Mouse (Mus musculus) liver, postnatal 0 days (tissue): ENCODE data around the gene Tubgcp5. TPM values are rescaled to one million over a fixed set of nuclear protein-coding genes. Genes with fewer than 3 reads are reported as not detected.

Experiments
- ATAC-seq: fragments of 200-750 bp; cut with Nextera tagmentation; 2 replicates; pipeline ENCODE4 v1.8.0; 2017; ENCODE audit warnings: mild to moderate bottlenecking, moderate library complexity
- DNase-seq: peaks from one replicate; pipeline ENCODE4 v3.0.0-alpha.2; 2016
- H3K27ac ChIP-seq: fragments of 300-500 bp; sonication (generic); 2 replicates; pipeline ENCODE4 v1.5.1; 2014; ENCODE audit warnings: antibody characterized with exemption, moderate library complexity, mild to moderate bottlenecking, low read depth
- H3K27me3 ChIP-seq: fragments of 300-500 bp; sonication (generic); 2 replicates; pipeline ENCODE4 v1.6.1; 2014; ENCODE audit warnings: low read length, control low read depth, mixed read lengths; ENCODE audit not compliant: insufficient read depth
- H3K36me3 ChIP-seq: fragments of 300-500 bp; sonication (generic); replicated peaks from 2 replicates; pipeline ENCODE4 v1.6.1; 2014; ENCODE audit warnings: mild to moderate bottlenecking, control low read depth, low read length, moderate library complexity, mixed read lengths; ENCODE audit not compliant: insufficient read depth
- H3K4me1 ChIP-seq: fragments of 300-500 bp; sonication (generic); 2 replicates; pipeline ENCODE4 v1.6.1; 2014; ENCODE audit warnings: antibody characterized with exemption, mild to moderate bottlenecking, control low read depth; ENCODE audit not compliant: insufficient read depth
- H3K4me2 ChIP-seq: fragments of 300-500 bp; sonication (generic); 2 replicates; pipeline ENCODE4 v1.6.1; 2014; ENCODE audit warnings: low read depth, mild to moderate bottlenecking, low read length, moderate library complexity, mixed read lengths
- H3K4me3 ChIP-seq: fragments of 300-500 bp; sonication (generic); 2 replicates; pipeline ENCODE4 v1.5.1; 2014; ENCODE audit warnings: low read depth, low read length
- H3K9ac ChIP-seq: fragments of 300-500 bp; sonication (generic); replicated peaks from 2 replicates; pipeline ENCODE4 v1.6.1; 2014; ENCODE audit warnings: mild to moderate bottlenecking, moderate library complexity
- H3K9me3 ChIP-seq: fragments of 300-500 bp; sonication (generic); 2 replicates; pipeline ENCODE4 v1.6.1; 2016; ENCODE audit warnings: mild to moderate bottlenecking, control low read depth, low read length, mixed read lengths
- CTCF ChIP-seq: sonication (generic); IDR thresholded peaks from 2 replicates; pipeline ENCODE4 v1.5.1; 2016; ENCODE audit warnings: antibody characterized with exemption, low read depth
- EP300 ChIP-seq: IDR thresholded peaks from 2 replicates; pipeline ENCODE4 v1.6.1; 2016; ENCODE audit warnings: antibody characterized with exemption, low read depth, mild to moderate bottlenecking
- WGBS: fragments of 180-500 bp; shearing (Covaris S2); extraction: QIAGEN DNeasy Blood & Tissue Kit; methylation state at CpG from one replicate; pipeline ENCODE4 v1.1.7; 2014; ENCODE audit not compliant: insufficient replicate concordance; 5-methylcytosine and 5-hydroxymethylcytosine counted together
- polyA plus RNA-seq: library from polyadenylated mRNA; unstranded; fragments of >200 nt; fragmentation: Nextera tagmentation; extraction: Ambion mirVana; gene quantifications from 2 replicates; pipeline ENCODE4 v1.2.1, GENCODE M21; 2015

Gene Tubgcp5
- polyA plus RNA-seq, 1 experiment from 2014 or later, result 5.5 TPM

- ATAC-seq (no peak), DNase-seq (no peak)
- TF ChIP-seq CTCF (no peak), EP300 (no peak)
- Histone ChIP-seq H3K27me3 (no peaks in the 10 kb centered on the region), H3K4me3 (no peak overlapping the region), H3K9me3 (no peaks in the 10 kb centered on the region), H3K36me3 (no peaks in the 10 kb centered on the region), H3K9ac (no peak overlapping the region), H3K4me1 (peaks cover 8% of the 10 kb centered on the region; the same call in 1 of the 2 replicates), H3K4me2 (no peak overlapping the region), H3K27ac (no peak overlapping the region)
- WGBS, result 42% methylated on average over 2 of the region's 2 CpGs
Measured at GRCm38 (mm10) chr7:55857729-55858128, 63.8 kb downstream of the Tubgcp5 start.

GRCm38 (mm10) chr7:55858836-55859517 lies 65.0 kb downstream of the Tubgcp5 start:
- H3K4me2 ChIP-seq, result no peak overlapping the region
- 78% methylated on average over 3 of the region's 3 CpGs for WGBS
- no peak overlapping the region for H3K27ac ChIP-seq
- ATAC-seq (no peak), DNase-seq (no peak)
- no peak overlapping the region for H3K9ac ChIP-seq
- H3K27me3 ChIP-seq, result no peaks in the 10 kb centered on the region
- TF ChIP-seq EP300 (no peak), CTCF (no peak)
- H3K4me3 ChIP-seq, result no peak overlapping the region
- H3K9me3 ChIP-seq, result no peaks in the 10 kb centered on the region
- 0 out of 2 replicates have a peak, but pooled peaks cover 6% of the 10 kb centered on the region for H3K4me1 ChIP-seq
- no peaks in the 10 kb centered on the region for H3K36me3 ChIP-seq

DNA sequence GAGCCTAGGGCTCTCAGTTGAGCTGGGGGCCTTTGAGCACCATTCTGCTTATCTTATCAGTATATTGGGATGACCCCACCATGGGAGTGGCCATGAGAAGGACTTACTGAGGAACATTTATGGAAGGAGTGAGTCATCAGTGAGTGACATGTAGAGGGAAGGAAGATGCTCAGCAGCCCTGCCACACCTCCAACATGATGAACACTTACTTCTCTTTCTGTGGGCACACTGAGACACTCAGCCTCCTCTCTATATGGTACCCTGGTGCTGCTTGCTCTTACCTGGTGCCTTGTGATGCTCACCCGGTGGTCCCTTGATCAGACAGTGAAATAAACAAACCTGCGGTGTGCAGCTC lies 65.5 kb downstream of the Tubgcp5 start:
- H3K4me2 ChIP-seq, result no peak overlapping the region
- H3K4me3 ChIP-seq, result no peak overlapping the region
- no peak for DNase-seq
- H3K9me3 ChIP-seq, result no peaks in the 10 kb centered on the region
- no peak overlapping the region for H3K9ac ChIP-seq
- no peak overlapping the region for H3K27ac ChIP-seq
- 0 out of 2 replicates have a peak, but pooled peaks cover 6% of the 10 kb centered on the region for H3K4me1 ChIP-seq
- H3K27me3 ChIP-seq, result no peaks in the 10 kb centered on the region
- H3K36me3 ChIP-seq, result no peaks in the 10 kb centered on the region
- 74% methylated on average over 2 of the region's 2 CpGs for WGBS
- no peak for ATAC-seq
- TF ChIP-seq CTCF, result no peak
- no peak for TF ChIP-seq EP300

- 84% methylated on average over 6 of the region's 6 CpGs for WGBS
Measured at GRCm38 (mm10) chr7:55859956-55860355, 66.0 kb downstream of the Tubgcp5 start.

DNA sequence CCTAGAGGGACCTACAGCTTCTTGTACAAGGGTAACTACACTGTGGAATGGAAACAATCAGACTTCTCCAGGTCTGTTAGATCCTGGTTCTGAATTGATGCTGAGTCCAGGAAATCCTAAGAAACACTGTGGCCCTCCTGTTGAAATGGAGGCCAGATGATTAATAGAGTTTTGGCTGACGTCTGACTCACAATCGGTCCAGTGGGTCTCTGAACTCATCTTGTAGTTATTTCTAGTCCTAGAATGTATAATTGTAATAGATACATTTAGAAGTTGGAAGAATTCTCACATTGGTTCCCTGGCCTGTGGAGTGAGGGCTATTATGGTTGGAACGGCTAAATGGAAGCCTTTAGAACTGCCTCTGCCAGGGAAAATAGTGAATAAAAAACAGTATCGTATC lies 67.2 kb downstream of the Tubgcp5 start:
- no peak for ATAC-seq
- 81% methylated on average over 4 of the region's 4 CpGs for WGBS
- H3K4me3 ChIP-seq, result no peak overlapping the region
- H3K4me1 ChIP-seq, result 0 out of 2 replicates have a peak, but pooled peaks cover 3% of the 10 kb centered on the region
- no peak overlapping the region for H3K27ac ChIP-seq
- no peaks in the 10 kb centered on the region for H3K27me3 ChIP-seq
- no peaks in the 10 kb centered on the region for H3K36me3 ChIP-seq
- H3K9me3 ChIP-seq, result no peaks in the 10 kb centered on the region
- TF ChIP-seq EP300 (no peak), CTCF (no peak)
- DNase-seq, result no peak
- no peak overlapping the region for H3K9ac ChIP-seq
- no peak overlapping the region for H3K4me2 ChIP-seq

More at GRCm38 (mm10) chr7:55859956-55860355, 66.0 kb downstream of the Tubgcp5 start:
- H3K9ac ChIP-seq, result no peak overlapping the region
- DNase-seq (no peak), ATAC-seq (no peak)
- 0 out of 2 replicates have a peak, but pooled peaks cover 6% of the 10 kb centered on the region for H3K4me1 ChIP-seq
- no peak overlapping the region for H3K4me3 ChIP-seq
- no peaks in the 10 kb centered on the region for H3K36me3 ChIP-seq
- no peak overlapping the region for H3K4me2 ChIP-seq
- H3K9me3 ChIP-seq, result no peaks in the 10 kb centered on the region
- no peak for TF ChIP-seq EP300
- TF ChIP-seq CTCF, result no peak
- H3K27me3 ChIP-seq, result no peaks in the 10 kb centered on the region
- no peak overlapping the region for H3K27ac ChIP-seq

DNA sequence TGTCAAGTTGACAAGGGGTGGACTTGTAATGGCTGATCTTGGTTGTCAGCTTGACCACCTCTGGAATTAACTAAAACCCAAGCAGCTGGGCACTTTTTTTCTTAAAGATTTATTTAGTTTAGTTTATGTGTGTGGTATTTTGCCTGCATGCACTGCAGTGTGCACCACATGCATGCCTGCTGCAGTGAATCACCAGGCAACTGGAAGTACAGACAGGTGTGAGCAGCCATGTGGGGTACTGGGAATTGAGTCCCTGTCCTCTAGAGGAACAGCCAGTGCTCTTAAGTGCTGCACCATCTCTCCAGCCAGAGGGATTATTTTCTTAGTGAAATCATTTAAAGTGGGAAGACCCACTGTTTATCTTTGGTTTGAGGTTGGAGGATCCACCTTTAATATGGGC lies 71.1 kb downstream of the Tubgcp5 start:
- no peaks in the 10 kb centered on the region for H3K36me3 ChIP-seq
- no peak overlapping the region for H3K4me3 ChIP-seq
- no peak for TF ChIP-seq EP300
- no peak for TF ChIP-seq CTCF
- H3K9me3 ChIP-seq, result no peaks in the 10 kb centered on the region
- H3K4me1 ChIP-seq, result no peaks in the 10 kb centered on the region
- H3K27me3 ChIP-seq, result no peaks in the 10 kb centered on the region
- ATAC-seq (no peak), DNase-seq (no peak)
- no peak overlapping the region for H3K27ac ChIP-seq
- no peak overlapping the region for H3K4me2 ChIP-seq
- H3K9ac ChIP-seq, result no peak overlapping the region
